Mouse (Mus musculus): ENCODE measurements around the gene Alppl2. TPM values are rescaled to one million over a fixed set of nuclear protein-coding genes. Genes with fewer than 3 reads are reported as not detected.

The Alppl2 gene
- total RNA-seq, 2 experiments from 2014 or later: not detected

DNA sequence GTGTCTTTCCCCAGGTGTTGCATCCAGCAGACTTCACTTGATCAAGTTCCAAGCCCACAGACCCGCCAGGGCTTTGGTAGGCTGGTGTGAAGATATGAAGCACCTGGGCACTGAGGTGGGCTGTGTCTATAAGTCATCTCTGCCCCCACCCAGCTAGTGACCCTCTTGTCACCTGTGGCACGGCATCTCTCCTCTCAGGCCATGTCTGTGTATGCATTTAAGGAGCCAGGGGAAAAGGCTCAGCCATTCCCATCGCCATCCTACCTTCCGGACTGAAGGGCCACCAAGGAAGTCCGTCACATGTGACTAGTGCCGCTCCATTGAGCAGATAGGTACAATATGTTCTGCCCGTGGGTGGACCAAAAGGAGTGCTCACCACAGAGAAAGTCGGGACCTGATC is 5.9 kb upstream of the Alppl2 start:
- no peak for DNase-seq (ENCODE audit: extremely low spot score in 1 of 2, low spot score in 2 of 2)
- no peak for TF ChIP-seq CTCF (IDR thresholded peaks at IDR 0.05)
- H3K27ac ChIP-seq: no peak overlapping the region
- intact Hi-C loops (cut with DNase I): no loop called here
- no peak overlapping the region for H3K4me3 ChIP-seq

GRCm38 (mm10) chr1:87089251-87089650 is 477 bp downstream of the Alppl2 start:
- intact Hi-C loops (cut with DNase I): no loop called here
- DNase-seq (ENCODE audit: extremely low spot score in 1 of 2, low spot score in 2 of 2): no peak
- Histone ChIP-seq H3K4me3 (no peak overlapping the region), H3K27ac (no peak overlapping the region)
- no peak for TF ChIP-seq CTCF (IDR thresholded peaks at IDR 0.05)

GRCm38 (mm10) chr1:87086964-87087363 is 2.8 kb downstream of the Alppl2 start:
- Histone ChIP-seq H3K27ac (no peak overlapping the region), H3K4me3 (no peak overlapping the region)
- DNase-seq (ENCODE audit: extremely low spot score in 1 of 2, low spot score in 2 of 2): no peak
- no peak; the same call in 1 of the 2 replicates for TF ChIP-seq CTCF (IDR thresholded peaks at IDR 0.05)
- intact Hi-C loops (cut with DNase I): no loop called here

- no peak overlapping the region for H3K27ac ChIP-seq
- DNase-seq (ENCODE audit: extremely low spot score in 1 of 2, low spot score in 2 of 2): no peak
- no peak for TF ChIP-seq CTCF (IDR thresholded peaks at IDR 0.05)
- no peak overlapping the region for H3K4me3 ChIP-seq
- intact Hi-C loops (cut with DNase I): no loop called here
These were observed 3.5 kb downstream of the Alppl2 start for GRCm38 (mm10) chr1:87086196-87086595.

DNA sequence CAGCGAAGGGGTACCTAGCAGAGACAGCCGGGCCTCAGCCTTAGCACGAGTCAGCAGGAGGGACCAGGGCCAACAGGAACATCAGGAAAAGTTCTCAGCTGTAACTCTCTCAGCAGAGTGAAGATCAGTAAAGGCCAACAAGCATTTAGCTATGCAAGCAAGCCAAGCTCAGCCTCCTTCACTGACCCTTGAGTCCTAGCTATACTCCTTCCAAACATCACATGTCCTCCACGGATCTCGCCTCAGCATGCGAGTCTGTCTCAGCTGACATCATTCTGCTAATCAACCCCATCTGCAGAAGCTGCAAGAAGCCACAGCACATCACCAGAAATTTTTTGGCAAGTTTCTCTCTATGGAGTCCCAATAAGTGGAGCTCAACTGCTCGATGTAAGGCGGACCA is 16.0 kb downstream of the Alppl2 start:
- DNase-seq (ENCODE audit: extremely low spot score in 1 of 2, low spot score in 2 of 2): no peak
- Histone ChIP-seq H3K4me3 (no peak overlapping the region), H3K27ac (no peak overlapping the region)
- no peak for TF ChIP-seq CTCF (IDR thresholded peaks at IDR 0.05)
- intact Hi-C loops (cut with DNase I): no loop called here

GRCm38 (mm10) chr1:87070720-87071119 is 19.0 kb downstream of the Alppl2 start:
- DNase-seq (ENCODE audit: extremely low spot score in 1 of 2, low spot score in 2 of 2): no peak
- intact Hi-C loops (cut with DNase I): no loop called here
- peak; percentile 46 for TF ChIP-seq CTCF (IDR thresholded peaks at IDR 0.05)
- Histone ChIP-seq H3K4me3 (no peak overlapping the region), H3K27ac (no peak overlapping the region)

DNA sequence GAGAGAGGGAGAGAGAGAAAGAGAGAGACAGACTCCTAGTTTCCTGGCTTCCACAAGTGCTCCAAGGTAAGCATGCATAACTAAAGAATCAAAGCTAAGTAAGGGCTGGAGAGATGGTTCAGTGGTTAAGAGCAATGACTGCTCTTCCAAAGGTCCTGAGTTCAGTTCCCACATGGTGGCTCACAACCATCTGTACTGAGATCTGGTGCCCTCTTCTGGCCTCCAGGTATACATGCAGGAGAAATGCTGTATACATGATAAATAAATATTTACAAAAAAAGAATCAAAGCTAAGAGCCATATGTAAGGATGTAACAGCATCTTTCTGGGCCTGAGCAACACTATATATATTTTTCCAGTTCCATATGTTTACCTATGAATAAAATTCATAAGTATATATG is 28.8 kb downstream of the Alppl2 start:
- H3K4me3 ChIP-seq: no peak overlapping the region
- no peak; the same call in 1 of the 2 replicates for TF ChIP-seq CTCF (IDR thresholded peaks at IDR 0.05)

GRCm38 (mm10) chr1:87059042-87059665 is 30.6 kb downstream of the Alppl2 start:
- DNase-seq (ENCODE audit: extremely low spot score in 1 of 2, low spot score in 2 of 2): no peak
- no peak for TF ChIP-seq CTCF (IDR thresholded peaks at IDR 0.05)
- Histone ChIP-seq H3K4me3 (no peak overlapping the region), H3K27ac (no peak overlapping the region)
- intact Hi-C loops (cut with DNase I): no loop called here

More for the DNA sequence above, 28.8 kb downstream of the Alppl2 start:
- intact Hi-C loops (cut with DNase I): no loop called here
- no peak for DNase-seq (ENCODE audit: extremely low spot score in 1 of 2, low spot score in 2 of 2)
- no peak overlapping the region for H3K27ac ChIP-seq

DNA sequence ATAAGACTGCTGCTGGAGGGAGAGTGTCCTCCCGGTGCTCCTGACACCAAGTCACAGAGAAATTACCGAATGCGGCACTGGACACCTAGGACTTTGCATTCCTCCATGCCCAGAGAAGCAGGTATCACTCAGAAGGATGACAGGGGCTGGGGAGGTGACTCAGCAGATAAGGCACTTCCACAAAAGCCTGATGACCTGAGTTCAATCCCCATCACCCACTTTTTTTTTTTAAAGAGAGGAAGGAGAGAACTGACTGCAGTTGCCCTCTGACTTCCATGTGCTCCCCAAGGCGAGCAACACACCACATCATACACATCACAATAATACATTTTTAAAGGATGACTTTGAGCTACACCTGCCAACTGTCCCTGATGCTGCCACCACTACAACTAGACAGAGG is 32.7 kb downstream of the Alppl2 start:
- H3K27ac ChIP-seq: no peak overlapping the region
- intact Hi-C loops (cut with DNase I): no loop called here
- H3K4me3 ChIP-seq: no peak overlapping the region
- DNase-seq (ENCODE audit: extremely low spot score in 1 of 2, low spot score in 2 of 2): no peak
- no peak for TF ChIP-seq CTCF (IDR thresholded peaks at IDR 0.05)

DNA sequence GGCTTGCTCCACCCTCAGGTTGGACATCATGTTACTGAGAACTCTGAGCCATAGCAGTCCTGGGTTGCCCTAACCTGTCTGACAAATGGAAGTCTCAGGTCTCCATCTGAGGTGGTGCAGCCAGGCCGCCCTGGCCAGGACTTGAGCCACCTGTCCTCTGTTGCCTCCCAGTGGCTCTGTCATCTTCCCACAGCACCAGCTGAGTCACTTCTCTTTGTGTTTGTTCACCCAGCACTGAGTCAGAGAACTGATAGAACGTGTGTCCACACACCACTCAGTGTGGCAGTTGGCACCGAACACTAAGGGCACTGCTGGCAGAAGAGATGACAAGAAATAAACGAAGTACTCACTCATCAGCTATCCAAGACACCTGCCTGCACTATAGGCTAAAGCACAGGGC is 38.4 kb downstream of the Alppl2 start:
- DNase-seq (ENCODE audit: extremely low spot score in 1 of 2, low spot score in 2 of 2): peak in 1 of 2 experiments; percentile 16
- TF ChIP-seq CTCF (IDR thresholded peaks at IDR 0.05): no peak
- H3K27ac ChIP-seq: no peak overlapping the region
- no peak overlapping the region for H3K4me3 ChIP-seq
- intact Hi-C loops (cut with DNase I): no loop called here

DNA sequence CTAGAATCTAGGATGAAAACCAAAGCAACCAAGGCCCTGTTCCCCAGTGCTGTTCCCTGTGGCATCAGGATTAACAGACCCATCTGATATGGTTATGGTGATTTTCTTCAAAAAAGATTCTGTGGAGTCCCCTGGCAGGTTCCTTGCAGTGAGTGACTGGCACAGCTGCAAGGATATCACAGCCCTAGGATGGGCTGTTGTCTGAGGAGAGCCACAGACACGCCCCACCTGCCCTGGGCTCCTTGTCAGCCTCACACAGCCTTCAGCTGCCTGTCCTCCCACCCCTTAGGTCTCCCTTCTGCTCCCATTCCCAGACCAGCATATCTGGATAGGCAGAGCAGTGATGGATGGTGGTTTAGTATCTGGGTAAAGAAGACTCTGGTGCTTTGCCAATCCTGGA is 39.0 kb downstream of the Alppl2 start:
- Histone ChIP-seq H3K27ac (no peak overlapping the region), H3K4me3 (no peak overlapping the region)
- no peak for TF ChIP-seq CTCF (IDR thresholded peaks at IDR 0.05)
- no peak for DNase-seq (ENCODE audit: extremely low spot score in 1 of 2, low spot score in 2 of 2)
- intact Hi-C loops (cut with DNase I): no loop called here

DNA sequence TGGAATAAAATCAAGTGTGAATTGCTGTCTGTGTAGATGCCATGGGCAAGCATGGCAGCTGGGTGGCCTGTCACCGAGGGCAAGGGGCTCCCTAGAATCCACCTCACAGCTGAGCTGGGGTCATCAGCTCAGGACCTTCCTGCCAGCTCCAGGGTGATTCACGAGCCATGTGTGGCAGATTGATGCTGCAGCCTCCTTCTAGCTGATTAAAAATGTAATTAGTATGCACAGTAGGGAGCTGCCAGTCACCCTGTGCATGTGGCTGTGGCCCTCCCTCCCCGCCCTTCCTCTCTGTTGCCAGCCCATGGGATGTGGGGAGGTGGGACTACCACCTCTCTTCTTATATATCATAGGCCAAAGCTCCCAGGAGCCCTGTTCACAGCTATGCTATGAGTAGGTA is 39.7 kb downstream of the Alppl2 start:
- TF ChIP-seq CTCF (IDR thresholded peaks at IDR 0.05): no peak
- H3K4me3 ChIP-seq: no peak overlapping the region
- no peak for DNase-seq (ENCODE audit: extremely low spot score in 1 of 2, low spot score in 2 of 2)
- intact Hi-C loops (cut with DNase I): no loop called here
- H3K27ac ChIP-seq: no peak overlapping the region

DNA sequence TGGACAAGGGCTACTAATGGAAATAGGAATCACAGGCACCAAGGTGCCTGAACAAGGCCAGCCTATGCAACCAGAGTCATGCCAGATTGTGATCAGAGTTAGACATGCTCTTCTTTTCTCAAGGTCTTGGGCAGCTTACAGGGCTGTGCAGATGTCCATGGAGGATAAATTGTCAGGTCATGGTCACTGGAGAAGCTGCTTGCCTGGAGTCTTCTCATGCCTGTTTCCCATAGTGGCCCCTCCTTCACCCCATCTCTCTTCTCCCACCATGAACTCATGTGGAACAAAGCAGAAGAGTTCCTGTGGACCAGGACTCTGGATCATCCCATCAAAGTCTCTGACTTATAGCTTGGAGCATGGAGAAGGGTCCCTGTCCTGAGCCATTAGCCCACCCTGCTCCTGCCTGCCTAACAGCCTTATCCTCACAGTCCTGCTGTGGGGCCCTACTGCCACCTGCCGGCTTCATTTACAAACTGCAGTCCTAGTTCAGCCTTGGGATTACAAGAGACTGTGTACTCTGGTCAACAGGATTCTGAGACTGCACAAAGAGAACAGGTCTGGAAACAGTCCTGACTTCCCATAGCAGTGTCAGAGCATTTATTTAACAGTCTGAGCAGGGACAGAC is 47.8 kb downstream of the Alppl2 start:
- Histone ChIP-seq H3K27ac (no peak overlapping the region), H3K4me3 (no peak overlapping the region)
- intact Hi-C loops (cut with DNase I): loop anchor here (1.0 to 10.0 kb wide), 4 partner anchors 277 to 425 kb away; no protein-coding TSS in a partner anchor
- peak; percentile 97 for TF ChIP-seq CTCF (IDR thresholded peaks at IDR 0.05)
- DNase-seq (ENCODE audit: extremely low spot score in 1 of 2, low spot score in 2 of 2): peak; percentile 74 to 82
